Mouse (Mus musculus) hindbrain, postnatal 0 days (tissue): ENCODE data around the gene Pramel7. TPM values are rescaled to one million over a fixed set of nuclear protein-coding genes. Genes with fewer than 3 reads are reported as not detected.
"Not testable (repeated sequence)": the region's sequence is repeated elsewhere in the genome, so short reads cannot be mapped to it uniquely, and the experiment has no call there.

Experiments
- ATAC-seq: fragments of 200-750 bp; cut with Nextera tagmentation; 2 replicates; pipeline ENCODE4 v1.8.0; 2017; ENCODE audit warnings: mild to moderate bottlenecking, moderate TSS enrichment, moderate library complexity
- DNase-seq: peaks from one replicate; pipeline ENCODE4 v3.0.0-alpha.2; 2015; ENCODE audit warnings: low spot score
- H3K27ac ChIP-seq: fragments of 300-500 bp; sonication (generic); 2 replicates; pipeline ENCODE4 v1.5.1; 2014; ENCODE audit warnings: mild to moderate bottlenecking
- H3K27me3 ChIP-seq: fragments of 300-500 bp; sonication (generic); 2 replicates; pipeline ENCODE4 v1.6.1; 2014; ENCODE audit warnings: low read length, mixed read lengths; ENCODE audit not compliant: insufficient read depth
- H3K36me3 ChIP-seq: fragments of 300-500 bp; sonication (generic); 2 replicates; pipeline ENCODE4 v1.6.1; 2014; ENCODE audit warnings: low read length, mixed read lengths; ENCODE audit not compliant: insufficient read depth
- H3K4me1 ChIP-seq: fragments of 300-500 bp; sonication (generic); 2 replicates; pipeline ENCODE4 v1.6.1; 2014; ENCODE audit warnings: antibody characterized with exemption, low read length, mixed read lengths; ENCODE audit not compliant: insufficient read depth
- H3K4me2 ChIP-seq: fragments of 300-500 bp; sonication (generic); 2 replicates; pipeline ENCODE4 v1.6.1; 2014; ENCODE audit warnings: low read depth, mild to moderate bottlenecking, low read length, moderate library complexity, mixed read lengths
- H3K4me3 ChIP-seq: fragments of 300-500 bp; sonication (generic); 2 replicates; pipeline ENCODE4 v1.5.1; 2014; ENCODE audit warnings: low read length
- H3K9ac ChIP-seq: fragments of 300-500 bp; sonication (generic); replicated peaks from 2 replicates; pipeline ENCODE4 v1.6.1; 2014; ENCODE audit warnings: mild to moderate bottlenecking, low read length, moderate library complexity, mixed read lengths
- H3K9me3 ChIP-seq: fragments of 300-500 bp; sonication (generic); 2 replicates; pipeline ENCODE4 v1.6.1; 2016; ENCODE audit warnings: low read length, mixed read lengths
- CTCF ChIP-seq: IDR thresholded peaks from 2 replicates; pipeline ENCODE4 v1.5.1; 2016; ENCODE audit warnings: antibody characterized with exemption, control low read depth, low read depth
- WGBS: fragments of 180-500 bp; shearing (Covaris S2); extraction: QIAGEN DNeasy Blood & Tissue Kit; methylation state at CpG from one replicate; pipeline ENCODE4 v1.1.7; 2014; 5-methylcytosine and 5-hydroxymethylcytosine counted together
- polyA plus RNA-seq: library from polyadenylated mRNA; unstranded; fragments of >200 nt; fragmentation: Nextera tagmentation; extraction: Ambion mirVana; gene quantifications from 2 replicates; pipeline ENCODE4 v1.2.1, GENCODE M21; 2015
- total RNA-seq: library from RNA; depleted of rRNA; stranded (reverse); fragments of >200 nt; gene quantifications from 2 replicates; pipeline ENCODE4 v1.2.3, GENCODE M21; 2014; rRNA removed

The Pramel7 gene
- not detected in 2 replicates for total RNA-seq
- not detected in 2 replicates for polyA plus RNA-seq

GRCm38 (mm10) chr2:87496993-87497392 is at the start of gene Pramel7:
Gene Pramel7 (minus strand): TSS chr2:87497093.
- not testable (repeated sequence) for H3K4me1 ChIP-seq, H3K36me3 ChIP-seq, DNase-seq, H3K9me3 ChIP-seq, ATAC-seq, H3K9ac ChIP-seq, H3K27me3 ChIP-seq, H3K4me2 ChIP-seq, H3K4me3 ChIP-seq, H3K27ac ChIP-seq
- 100% methylated on average over 3 of the region's 5 CpGs for WGBS

- H3K4me1 ChIP-seq = no peaks in the 10 kb centered on the region
- WGBS = 95% methylated on average over 1 of the region's 1 CpGs
- H3K9me3 ChIP-seq = no peaks in the 10 kb centered on the region
- H3K27ac ChIP-seq = no peak within 1 kb of the TSS
- no peak within 1 kb of the TSS for H3K9ac ChIP-seq
- H3K27me3 ChIP-seq = no peaks in the 10 kb centered on the region
- no peak for DNase-seq
- ATAC-seq = no peak
- no peak within 1 kb of the TSS for H3K4me2 ChIP-seq
- TF ChIP-seq CTCF = no peak
- H3K4me3 ChIP-seq = no peak within 1 kb of the TSS
- H3K36me3 ChIP-seq = no peaks in the 10 kb centered on the region
Measured at GRCm38 (mm10) chr2:87545442-87545841, 48.5 kb upstream of the Pramel7 start, which contains the start of gene Olfr1128. Gene Olfr1128 (minus strand): TSS chr2:87545542.

GRCm38 (mm10) chr2:87534826-87535225 is 37.9 kb upstream of the Pramel7 start:
- Histone ChIP-seq H3K27me3 (no peaks in the 10 kb centered on the region), H3K4me1 (no peaks in the 10 kb centered on the region), H3K4me3 (no peak overlapping the region), H3K4me2 (no peak overlapping the region), H3K36me3 (no peaks in the 10 kb centered on the region), H3K9ac (no peak overlapping the region), H3K9me3 (no peaks in the 10 kb centered on the region), H3K27ac (no peak overlapping the region)
- no peak for ATAC-seq
- no peak for DNase-seq
- no peak for TF ChIP-seq CTCF
- 74% methylated on average over 2 of the region's 2 CpGs for WGBS

GRCm38 (mm10) chr2:87531496-87531895 is 34.6 kb upstream of the Pramel7 start, which contains the start of gene Olfr153:
Gene Olfr153 (plus strand): TSS chr2:87531796.
- H3K4me1 ChIP-seq = no peaks in the 10 kb centered on the region
- H3K4me2 ChIP-seq = no peak within 1 kb of the TSS
- no peaks in the 10 kb centered on the region for H3K27me3 ChIP-seq
- no peak for ATAC-seq
- no peaks in the 10 kb centered on the region for H3K36me3 ChIP-seq
- no peak within 1 kb of the TSS for H3K27ac ChIP-seq
- no peak within 1 kb of the TSS for H3K4me3 ChIP-seq
- no peak for DNase-seq
- H3K9ac ChIP-seq = no peak within 1 kb of the TSS
- H3K9me3 ChIP-seq = no peaks in the 10 kb centered on the region
- no peak for TF ChIP-seq CTCF

- Histone ChIP-seq H3K4me3 (peak overlapping the region; percentile 31), H3K4me2 (peak overlapping the region; percentile 48)
- H3K9ac ChIP-seq, H3K36me3 ChIP-seq, H3K4me1 ChIP-seq, H3K27me3 ChIP-seq, H3K27ac ChIP-seq, H3K9me3 ChIP-seq: not testable (repeated sequence)
- ATAC-seq (peak; percentile 68), DNase-seq (peak; percentile 38)
- 34% methylated on average over 37 of the region's 39 CpGs for WGBS
Measured at GRCm38 (mm10) chr2:87525899-87526616, 29.2 kb upstream of the Pramel7 start.

- no peak overlapping the region for H3K4me3 ChIP-seq
Measured at GRCm38 (mm10) chr2:87520651-87521050, 23.8 kb upstream of the Pramel7 start.

GRCm38 (mm10) chr2:87516581-87516980 is 19.7 kb upstream of the Pramel7 start:
- H3K9me3 ChIP-seq = no peaks in the 10 kb centered on the region
- TF ChIP-seq CTCF = no peak
- no peak overlapping the region for H3K27ac ChIP-seq
- H3K4me3 ChIP-seq = no peak overlapping the region
- 93% methylated on average over 3 of the region's 3 CpGs for WGBS
- DNase-seq (no peak), ATAC-seq (no peak)
- H3K27me3 ChIP-seq = no peaks in the 10 kb centered on the region
- H3K4me1 ChIP-seq = no peaks in the 10 kb centered on the region
- H3K9ac ChIP-seq = no peak overlapping the region
- H3K36me3 ChIP-seq = no peaks in the 10 kb centered on the region
- H3K4me2 ChIP-seq = no peak overlapping the region

More at GRCm38 (mm10) chr2:87520651-87521050, 23.8 kb upstream of the Pramel7 start:
- H3K36me3 ChIP-seq = no peaks in the 10 kb centered on the region
- no peak overlapping the region for H3K4me2 ChIP-seq
- ATAC-seq (no peak), DNase-seq (no peak)
- no peaks in the 10 kb centered on the region for H3K27me3 ChIP-seq
- no peaks in the 10 kb centered on the region for H3K4me1 ChIP-seq
- TF ChIP-seq CTCF = no peak
- H3K9ac ChIP-seq = no peak overlapping the region
- H3K9me3 ChIP-seq = no peaks in the 10 kb centered on the region
- WGBS = 85% methylated on average over 4 of the region's 4 CpGs
- H3K27ac ChIP-seq = no peak overlapping the region
